Mouse (Mus musculus) leukemia stem cell, adult 10-12 weeks (primary cell): Measurements from ENCODE around the gene Zfp553. TPM values are rescaled to one million over a fixed set of nuclear protein-coding genes. Genes with fewer than 3 reads are reported as not detected.

Source experiments
- polyA plus RNA-seq: library from polyadenylated mRNA; stranded (reverse); fragments of >175 nt; gene quantifications from 2 replicates; pipeline ENCODE4 v1.2.3, GENCODE M21; 2012; ENCODE audit warnings: low replicate concordance

The Zfp553 gene
- 17.3 and 29.4 TPM in 2 replicates for polyA plus RNA-seq

GRCm38 (mm10) chr7:127232622-127233367, at the start of gene Zfp553, which contains the start of gene Sept1:
TSS of gene Zfp553 (plus strand) at chr7:127233061.
TSS of gene Sept1 (minus strand) at chr7:127233130.

GRCm38 (mm10) chr7:127195544-127196295, 37.1 kb upstream of the Zfp553 start, which contains the start of gene Cd2bp2:
TSS of gene Cd2bp2 (minus strand) at chr7:127196050.

GRCm38 (mm10) chr7:127208295-127208552, 24.6 kb upstream of the Zfp553 start, which contains the start of gene Tbc1d10b:
TSS of gene Tbc1d10b (minus strand) at chr7:127208468.

GRCm38 (mm10) chr7:127208553-127209438, 24.1 kb upstream of the Zfp553 start, which contains the start of gene Mylpf:
TSS of gene Mylpf (plus strand) at chr7:127208890.

GRCm38 (mm10) chr7:127243870-127244657, 11.2 kb downstream of the Zfp553 start, which contains the start of gene Zfp771:
TSS of gene Zfp771 (plus strand) at chr7:127244274.

GRCm38 (mm10) chr7:127260309-127261111, 27.6 kb downstream of the Zfp553 start, which contains the start of gene Dctpp1:
TSS of gene Dctpp1 (minus strand) at chr7:127260709.

GRCm38 (mm10) chr7:127273925-127274789, 41.3 kb downstream of the Zfp553 start, which contains the start of gene Sephs2:
TSS of gene Sephs2 (minus strand) at chr7:127274055.

Other genes with a start within 250 kb of the Zfp553 start
- 12.2 and 16.3 TPM in 2 replicates for gene Mvp, start 218.4 kb upstream of the Zfp553 start, polyA plus RNA-seq
- not detected in 2 replicates for gene Pagr1b, start 216.6 kb upstream of the Zfp553 start, polyA plus RNA-seq
- 0.99 and 28.8 TPM in 2 replicates for gene Pagr1a, start 215.7 kb upstream of the Zfp553 start, polyA plus RNA-seq
- 89.5 and 197 TPM in 2 replicates for gene Gm42742, start 212.0 kb upstream of the Zfp553 start, polyA plus RNA-seq
- gene Prrt2, start 211.8 kb upstream of the Zfp553 start, polyA plus RNA-seq, result 0.20 and 7.0 TPM in 2 replicates
- 992 and 1,684 TPM in 2 replicates for gene Maz, start 206.0 kb upstream of the Zfp553 start, polyA plus RNA-seq
- gene Kif22, start 190.6 kb upstream of the Zfp553 start, polyA plus RNA-seq, result 23.8 and 26.3 TPM in 2 replicates
- gene Zg16, start 145.7 kb upstream of the Zfp553 start, polyA plus RNA-seq, result not detected in 2 replicates
- 99.5 and 130 TPM in 2 replicates for gene AI467606, start 141.7 kb upstream of the Zfp553 start, polyA plus RNA-seq
- gene Qprt, start 110.8 kb upstream of the Zfp553 start, polyA plus RNA-seq, result 1.9 and 3.6 TPM in 2 replicates
- 73.3 and 200 TPM in 2 replicates for gene Spn, start 95.2 kb upstream of the Zfp553 start, polyA plus RNA-seq
- 55.9 and 67.9 TPM in 2 replicates for gene Cd2bp2, start 37.0 kb upstream of the Zfp553 start, polyA plus RNA-seq
- 87.2 and 117 TPM in 2 replicates for gene Tbc1d10b, start 24.6 kb upstream of the Zfp553 start, polyA plus RNA-seq
- 2.1 TPM in 1 of 2 replicates, not detected in the other for gene Mylpf, start 24.2 kb upstream of the Zfp553 start, polyA plus RNA-seq
- 439 and 604 TPM in 2 replicates for gene Sept1, start 69 bp downstream of the Zfp553 start, polyA plus RNA-seq
- gene Zfp771, start 11.2 kb downstream of the Zfp553 start, polyA plus RNA-seq, result 141 and 154 TPM in 2 replicates
- gene Dctpp1, start 27.6 kb downstream of the Zfp553 start, polyA plus RNA-seq, result 23.3 and 79.5 TPM in 2 replicates
- gene Sephs2, start 41.0 kb downstream of the Zfp553 start, polyA plus RNA-seq, result 61.1 and 61.8 TPM in 2 replicates
- 8.1 and 8.8 TPM in 2 replicates for gene Itgal, start 63.2 kb downstream of the Zfp553 start, polyA plus RNA-seq
- gene Zfp768, start 112.5 kb downstream of the Zfp553 start, polyA plus RNA-seq, result 5.9 and 11.1 TPM in 2 replicates
- gene Zfp747, start 143.0 kb downstream of the Zfp553 start, polyA plus RNA-seq, result 1.4 and 3.4 TPM in 2 replicates
- 0.37 and 0.74 TPM in 2 replicates for gene 9130019O22Rik, start 154.1 kb downstream of the Zfp553 start, polyA plus RNA-seq
- gene E430018J23Rik, start 160.6 kb downstream of the Zfp553 start, polyA plus RNA-seq, result 1.5 and 2.1 TPM in 2 replicates
- gene Zfp764, start 173.8 kb downstream of the Zfp553 start, polyA plus RNA-seq, result 0.59 and 1.0 TPM in 2 replicates
- 18.8 and 19.7 TPM in 2 replicates for gene Zfp688, start 189.0 kb downstream of the Zfp553 start, polyA plus RNA-seq
- gene Zfp689, start 216.1 kb downstream of the Zfp553 start, polyA plus RNA-seq, result 6.3 and 11.5 TPM in 2 replicates
- 97.0 and 102 TPM in 2 replicates for gene Prr14, start 226.6 kb downstream of the Zfp553 start, polyA plus RNA-seq
- 513 and 735 TPM in 2 replicates for gene Fbrs, start 246.1 kb downstream of the Zfp553 start, polyA plus RNA-seq